Mouse (Mus musculus): ENCODE measurements around the gene Mapkapk5. TPM values are rescaled to one million over a fixed set of nuclear protein-coding genes. Genes with fewer than 3 reads are reported as not detected.

The Mapkapk5 gene
- polyA plus RNA-seq, 1 experiment, result 68.7 TPM

DNA sequence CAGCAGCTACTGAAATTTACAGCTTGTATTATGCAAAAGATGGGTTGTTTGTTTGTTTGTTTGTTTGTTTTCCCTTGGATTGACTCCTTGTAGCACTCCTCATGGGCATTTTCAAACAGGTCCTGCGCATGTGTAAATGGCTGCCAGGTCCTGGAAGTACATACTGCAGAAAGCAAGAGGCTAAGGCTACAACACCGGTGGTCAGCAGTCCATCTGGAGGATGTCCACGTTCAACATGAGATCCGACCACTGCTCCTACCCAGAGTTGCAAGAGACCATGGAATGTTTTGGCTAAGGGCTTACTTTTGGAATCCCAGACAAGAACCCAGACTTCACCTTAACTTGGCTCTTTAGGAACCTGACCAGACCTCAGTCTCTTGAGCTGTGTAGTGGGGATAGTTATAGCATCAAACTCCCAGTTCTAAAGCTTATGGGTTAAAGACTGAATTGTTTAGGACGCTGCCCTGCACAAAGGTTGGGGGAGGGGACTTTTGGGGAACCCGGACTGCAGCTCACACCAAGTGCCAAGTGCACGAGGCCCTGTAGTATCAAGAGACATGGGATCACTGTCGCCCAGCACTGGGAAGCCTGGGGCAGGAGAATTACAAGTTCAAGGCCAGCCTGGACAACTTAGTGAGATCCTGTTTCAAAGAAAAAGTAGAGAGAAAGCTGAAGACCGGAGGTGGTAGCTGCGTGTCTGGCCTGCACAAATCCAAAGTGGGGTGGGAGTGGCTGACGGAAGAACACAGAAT lies 46.5 kb upstream of the Mapkapk5 start:
- TF ChIP-seq CTCF (IDR thresholded peaks at IDR 0.05; ENCODE audit: control insufficient read depth, insufficient read depth, insufficient read length), result no peak
- no peak for TF ChIP-seq FOSL1 (IDR thresholded peaks at IDR 0.05; ENCODE audit: insufficient read depth, low read length, poor library complexity, severe bottlenecking)
- TF ChIP-seq MAX (IDR thresholded peaks at IDR 0.05), result no peak
- no peak for TF ChIP-seq USF1 (IDR thresholded peaks at IDR 0.05; ENCODE audit: low read depth)
- TF ChIP-seq CEBPB (IDR thresholded peaks at IDR 0.05; ENCODE audit: low read depth), result no peak
- TF ChIP-seq MYOG (IDR thresholded peaks at IDR 0.05; ENCODE audit: control insufficient read depth, extremely low read depth, insufficient read length), result no peak
- TF ChIP-seq MYOD1 (IDR thresholded peaks at IDR 0.05; ENCODE audit: control insufficient read depth, insufficient read length, low read depth), result no peak

DNA sequence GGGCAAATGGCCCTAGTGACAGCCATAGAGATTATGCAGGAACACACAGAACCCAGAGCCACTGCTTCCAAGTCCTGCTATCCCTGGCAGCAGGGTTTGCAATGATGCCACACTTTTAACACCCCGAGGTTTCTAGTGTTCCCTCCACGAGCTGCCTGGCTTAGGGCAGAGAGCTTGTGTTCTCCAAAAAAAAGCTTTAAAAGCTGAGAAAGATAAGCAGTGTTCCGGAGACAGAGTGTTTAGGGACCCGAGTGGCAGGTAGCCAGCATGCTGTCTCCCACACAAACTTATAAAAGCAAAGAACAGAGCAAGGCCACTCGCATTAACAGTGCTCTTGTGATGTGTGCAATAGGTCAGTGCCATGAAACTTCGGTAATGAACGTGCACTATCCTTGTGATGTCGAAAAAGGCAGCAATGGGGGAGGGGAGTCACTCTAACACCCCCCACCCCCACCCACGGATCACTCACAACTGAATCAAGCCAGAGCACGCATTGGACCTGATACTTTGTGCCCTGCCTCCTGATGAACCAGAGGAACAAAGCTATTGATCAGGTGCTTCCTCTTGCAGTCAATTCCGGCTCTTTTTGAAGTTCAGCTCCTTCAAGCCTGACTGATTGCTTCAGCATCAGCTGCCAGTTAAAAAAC lies 45.8 kb upstream of the Mapkapk5 start:
- H3K4me3 ChIP-seq (ENCODE audit: insufficient read depth, poor library complexity, severe bottlenecking), result no peak overlapping the region
- TF ChIP-seq USF1 (IDR thresholded peaks at IDR 0.05; ENCODE audit: low read depth) (no peak), MAX (IDR thresholded peaks at IDR 0.05) (no peak), MYOD1 (IDR thresholded peaks at IDR 0.05; ENCODE audit: control insufficient read depth, insufficient read length, low read depth) (no peak), CTCF (IDR thresholded peaks at IDR 0.05; ENCODE audit: control insufficient read depth, insufficient read depth, insufficient read length) (no peak)
- H3K79me2 ChIP-seq (ENCODE audit: control insufficient read depth, insufficient read depth), result peaks cover 69% of the 10 kb centered on the region
- no peaks in the 10 kb centered on the region for H3K27me3 ChIP-seq (ENCODE audit: control insufficient read depth, insufficient read depth, insufficient read length)
- no peak overlapping the region for H3ac ChIP-seq (ENCODE audit: control insufficient read depth, insufficient read length, low read depth)
- peaks cover 42% of the 10 kb centered on the region for H3K79me3 ChIP-seq (ENCODE audit: low read depth)
- peaks cover 11% of the 10 kb centered on the region for H3K36me3 ChIP-seq (ENCODE audit: control insufficient read depth, insufficient read depth)

More for the DNA sequence above, 46.5 kb upstream of the Mapkapk5 start:
- peaks cover 41% of the 10 kb centered on the region for H3K79me3 ChIP-seq (ENCODE audit: low read depth)
- peak overlapping the region; percentile 63 for H3K4me3 ChIP-seq (ENCODE audit: insufficient read depth, poor library complexity, severe bottlenecking)
- peak overlapping the region; percentile 3 for H3ac ChIP-seq (ENCODE audit: control insufficient read depth, insufficient read length, low read depth)
- H3K36me3 ChIP-seq (ENCODE audit: control insufficient read depth, insufficient read depth), result peaks cover 11% of the 10 kb centered on the region
- H3K27me3 ChIP-seq (ENCODE audit: control insufficient read depth, insufficient read depth, insufficient read length), result no peaks in the 10 kb centered on the region
- H3K79me2 ChIP-seq (ENCODE audit: control insufficient read depth, insufficient read depth), result peaks cover 62% of the 10 kb centered on the region

DNA sequence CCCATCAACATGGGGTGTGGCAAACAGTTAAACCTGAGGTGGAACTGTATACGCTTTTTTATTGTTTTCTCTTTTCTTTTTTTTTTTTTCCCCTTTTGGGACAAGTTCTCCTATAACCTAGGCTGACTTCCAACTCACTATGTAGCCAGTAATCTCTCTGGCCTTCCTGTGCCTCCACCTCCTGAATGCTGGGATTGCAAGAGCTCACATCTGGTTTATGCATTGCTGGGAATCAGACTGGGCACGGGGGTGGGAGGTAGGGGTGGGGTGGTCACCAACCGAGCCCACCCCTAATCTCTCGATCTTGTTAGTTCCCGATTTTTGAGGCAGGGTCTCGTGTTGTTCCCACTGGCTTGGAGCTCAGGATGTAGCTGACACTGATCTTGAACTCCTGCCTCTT lies 44.2 kb upstream of the Mapkapk5 start:
- TF ChIP-seq CTCF (IDR thresholded peaks at IDR 0.05; ENCODE audit: control insufficient read depth, insufficient read depth, insufficient read length) (no peak), CEBPB (IDR thresholded peaks at IDR 0.05; ENCODE audit: low read depth) (no peak), MYOG (IDR thresholded peaks at IDR 0.05; ENCODE audit: control insufficient read depth, extremely low read depth, insufficient read length) (no peak), MYOD1 (IDR thresholded peaks at IDR 0.05; ENCODE audit: control insufficient read depth, insufficient read length, low read depth) (no peak), MAX (IDR thresholded peaks at IDR 0.05) (no peak), USF1 (IDR thresholded peaks at IDR 0.05; ENCODE audit: low read depth) (no peak), FOSL1 (IDR thresholded peaks at IDR 0.05; ENCODE audit: insufficient read depth, low read length, poor library complexity, severe bottlenecking) (no peak)
- no peak overlapping the region for H3K4me3 ChIP-seq (ENCODE audit: insufficient read depth, poor library complexity, severe bottlenecking)
- H3ac ChIP-seq (ENCODE audit: control insufficient read depth, insufficient read length, low read depth), result no peak overlapping the region
- H3K79me2 ChIP-seq (ENCODE audit: control insufficient read depth, insufficient read depth), result peaks cover 82% of the 10 kb centered on the region
- peaks cover 51% of the 10 kb centered on the region for H3K79me3 ChIP-seq (ENCODE audit: low read depth)
- H3K36me3 ChIP-seq (ENCODE audit: control insufficient read depth, insufficient read depth), result peaks cover 11% of the 10 kb centered on the region
- no peaks in the 10 kb centered on the region for H3K27me3 ChIP-seq (ENCODE audit: control insufficient read depth, insufficient read depth, insufficient read length)

DNA sequence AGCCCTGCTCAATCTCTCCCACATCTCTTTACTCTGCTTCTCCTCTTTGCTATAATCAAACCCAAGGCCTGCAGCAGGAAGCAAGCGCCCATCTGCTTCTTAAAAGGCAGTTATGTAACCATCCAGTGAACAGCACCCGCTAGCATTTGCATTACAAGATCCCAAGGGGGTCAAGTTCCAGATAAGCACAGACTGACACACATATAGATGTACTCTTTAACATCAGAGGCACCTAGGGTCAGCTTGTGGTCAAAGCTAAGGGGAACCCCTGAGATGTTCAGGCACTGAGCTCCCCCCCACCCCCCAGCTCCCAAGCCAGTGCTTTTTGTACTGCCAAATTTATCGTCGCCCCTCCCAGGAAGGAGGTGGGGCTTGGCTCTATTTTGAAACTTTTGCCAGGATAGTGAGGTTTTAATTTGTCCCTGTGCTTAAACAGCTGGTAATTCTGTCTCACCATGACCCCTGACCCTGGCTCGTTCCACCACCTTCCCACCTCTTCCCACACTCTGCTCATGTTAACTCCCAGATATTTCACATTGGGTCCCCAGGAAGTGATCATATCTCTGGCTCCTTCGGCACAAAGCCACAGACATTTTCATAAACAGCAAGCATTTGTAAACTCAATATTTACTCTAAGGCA lies 40.8 kb upstream of the Mapkapk5 start:
- Histone ChIP-seq H3K79me2 (ENCODE audit: control insufficient read depth, insufficient read depth) (peaks cover 77% of the 10 kb centered on the region), H3ac (ENCODE audit: control insufficient read depth, insufficient read length, low read depth) (no peak overlapping the region), H3K36me3 (ENCODE audit: control insufficient read depth, insufficient read depth) (peaks cover 17% of the 10 kb centered on the region), H3K4me3 (ENCODE audit: insufficient read depth, poor library complexity, severe bottlenecking) (no peak overlapping the region), H3K27me3 (ENCODE audit: control insufficient read depth, insufficient read depth, insufficient read length) (no peaks in the 10 kb centered on the region), H3K79me3 (ENCODE audit: low read depth) (peaks cover 50% of the 10 kb centered on the region)
- TF ChIP-seq USF1 (IDR thresholded peaks at IDR 0.05; ENCODE audit: low read depth) (no peak), CEBPB (IDR thresholded peaks at IDR 0.05; ENCODE audit: low read depth) (no peak), FOSL1 (IDR thresholded peaks at IDR 0.05; ENCODE audit: insufficient read depth, low read length, poor library complexity, severe bottlenecking) (no peak), MYOD1 (IDR thresholded peaks at IDR 0.05; ENCODE audit: control insufficient read depth, insufficient read length, low read depth) (no peak), MYOG (IDR thresholded peaks at IDR 0.05; ENCODE audit: control insufficient read depth, extremely low read depth, insufficient read length) (no peak), CTCF (IDR thresholded peaks at IDR 0.05; ENCODE audit: control insufficient read depth, insufficient read depth, insufficient read length) (no peak), MAX (IDR thresholded peaks at IDR 0.05) (no peak)

DNA sequence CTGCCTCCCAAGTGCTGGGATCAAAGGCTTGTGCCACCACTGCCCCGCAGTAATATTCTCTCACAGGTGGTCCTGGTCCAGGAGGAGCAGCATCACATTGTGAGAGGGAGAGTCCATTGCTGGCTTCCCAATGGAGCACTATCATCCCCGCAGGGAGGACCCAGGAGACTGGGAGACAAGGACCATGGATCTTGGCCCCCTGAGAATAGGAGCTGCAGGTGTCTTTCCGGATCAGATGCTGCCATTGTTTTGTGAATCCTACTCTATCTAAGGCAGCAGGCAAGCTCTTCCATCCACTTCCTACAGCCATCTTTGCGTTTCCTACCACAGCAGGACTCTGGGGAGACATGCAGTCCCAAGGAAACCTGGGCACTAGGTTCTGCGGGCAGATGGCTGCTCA lies 40.0 kb upstream of the Mapkapk5 start:
- H3K36me3 ChIP-seq (ENCODE audit: control insufficient read depth, insufficient read depth), result peaks cover 17% of the 10 kb centered on the region
- peaks cover 77% of the 10 kb centered on the region for H3K79me2 ChIP-seq (ENCODE audit: control insufficient read depth, insufficient read depth)
- no peak overlapping the region for H3K4me3 ChIP-seq (ENCODE audit: insufficient read depth, poor library complexity, severe bottlenecking)
- peaks cover 48% of the 10 kb centered on the region for H3K79me3 ChIP-seq (ENCODE audit: low read depth)
- H3K27me3 ChIP-seq (ENCODE audit: control insufficient read depth, insufficient read depth, insufficient read length), result no peaks in the 10 kb centered on the region
- no peak for TF ChIP-seq MAX (IDR thresholded peaks at IDR 0.05)
- no peak overlapping the region for H3ac ChIP-seq (ENCODE audit: control insufficient read depth, insufficient read length, low read depth)

Measured in C2C12 (cell line).